Mouse (Mus musculus): ENCODE measurements around the gene Idh2. TPM values are rescaled to one million over a fixed set of nuclear protein-coding genes. Genes with fewer than 3 reads are reported as not detected.

The Idh2 gene
- polyA plus RNA-seq, 1 experiment from 2014 or later: 403 TPM

DNA sequence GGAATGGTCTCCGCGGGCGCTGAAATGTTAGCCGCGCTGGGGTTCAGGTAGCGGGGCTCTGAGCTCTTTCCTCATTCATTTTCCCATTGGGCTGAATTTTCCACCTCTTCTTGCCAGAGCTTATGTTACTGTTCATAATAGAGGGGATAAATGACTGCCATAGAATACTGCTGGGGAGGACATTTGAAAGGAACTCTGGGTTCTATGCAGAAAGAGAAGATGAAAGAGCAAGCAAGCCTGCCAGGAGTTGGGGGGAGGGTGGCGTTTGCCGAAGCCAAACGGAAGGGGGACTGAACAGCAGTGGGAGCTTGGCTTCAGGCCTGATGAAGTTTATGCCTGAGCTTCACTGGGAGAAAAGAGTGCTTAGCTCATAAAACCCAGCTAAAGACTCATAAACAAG is 34.2 kb upstream of the Idh2 start:
- Histone ChIP-seq H3K4me1 (replicated peaks; ENCODE audit: control insufficient read depth, insufficient read depth, low read length) (no peaks in the 10 kb centered on the region), H3K4me3 (ENCODE audit: low read depth, low read length) (no peak overlapping the region), H3K27me3 (ENCODE audit: control insufficient read depth, insufficient read depth, low read length) (no peaks in the 10 kb centered on the region), H3K9ac (ENCODE audit: low read length) (no peak overlapping the region), H3K36me3 (ENCODE audit: control insufficient read depth, insufficient read depth, low read length) (no peaks in the 10 kb centered on the region), H3K27ac (ENCODE audit: low read depth, low read length) (no peak overlapping the region), H3K4me2 (ENCODE audit: low read depth, low read length, severe bottlenecking) (no peak overlapping the region), H3K9me3 (ENCODE audit: control insufficient read depth, low read length) (no peaks in the 10 kb centered on the region)
- 64% methylated on average over 9 of the region's 9 CpGs for WGBS
- ATAC-seq (replicated peaks; ENCODE audit: low FRiP score) (no peak), DNase-seq (ENCODE audit: low spot score) (no peak)

GRCm38 (mm10) chr7:80146077-80146476 is 30.9 kb upstream of the Idh2 start:
- ATAC-seq (replicated peaks; ENCODE audit: low FRiP score) (no peak), DNase-seq (ENCODE audit: low spot score) (no peak)
- Histone ChIP-seq H3K27ac (ENCODE audit: low read depth, low read length) (no peak overlapping the region), H3K9ac (ENCODE audit: low read length) (no peak overlapping the region), H3K4me1 (replicated peaks; ENCODE audit: control insufficient read depth, insufficient read depth, low read length) (no peaks in the 10 kb centered on the region; the same call in none of the 2 replicates), H3K4me3 (ENCODE audit: low read depth, low read length) (no peak overlapping the region), H3K4me2 (ENCODE audit: low read depth, low read length, severe bottlenecking) (no peak overlapping the region), H3K36me3 (ENCODE audit: control insufficient read depth, insufficient read depth, low read length) (no peaks in the 10 kb centered on the region), H3K9me3 (ENCODE audit: control insufficient read depth, low read length) (no peaks in the 10 kb centered on the region), H3K27me3 (ENCODE audit: control insufficient read depth, insufficient read depth, low read length) (no peaks in the 10 kb centered on the region)
- WGBS: 90% methylated on average over 8 of the region's 8 CpGs

GRCm38 (mm10) chr7:80144695-80145094 is 29.5 kb upstream of the Idh2 start:
- WGBS: 87% methylated on average over 7 of the region's 7 CpGs
- no peaks in the 10 kb centered on the region for H3K9me3 ChIP-seq (ENCODE audit: control insufficient read depth, low read length)
- no peaks in the 10 kb centered on the region for H3K36me3 ChIP-seq (ENCODE audit: control insufficient read depth, insufficient read depth, low read length)
- peaks cover 2% of the 10 kb centered on the region for H3K4me1 ChIP-seq (replicated peaks; ENCODE audit: control insufficient read depth, insufficient read depth, low read length)
- DNase-seq (ENCODE audit: low spot score): no peak
- no peak for ATAC-seq (replicated peaks; ENCODE audit: low FRiP score)
- H3K9ac ChIP-seq (ENCODE audit: low read length): no peak overlapping the region
- no peak overlapping the region for H3K27ac ChIP-seq (ENCODE audit: low read depth, low read length)
- H3K27me3 ChIP-seq (ENCODE audit: control insufficient read depth, insufficient read depth, low read length): no peaks in the 10 kb centered on the region
- H3K4me3 ChIP-seq (ENCODE audit: low read depth, low read length): no peak overlapping the region
- no peak overlapping the region for H3K4me2 ChIP-seq (ENCODE audit: low read depth, low read length, severe bottlenecking)

DNA sequence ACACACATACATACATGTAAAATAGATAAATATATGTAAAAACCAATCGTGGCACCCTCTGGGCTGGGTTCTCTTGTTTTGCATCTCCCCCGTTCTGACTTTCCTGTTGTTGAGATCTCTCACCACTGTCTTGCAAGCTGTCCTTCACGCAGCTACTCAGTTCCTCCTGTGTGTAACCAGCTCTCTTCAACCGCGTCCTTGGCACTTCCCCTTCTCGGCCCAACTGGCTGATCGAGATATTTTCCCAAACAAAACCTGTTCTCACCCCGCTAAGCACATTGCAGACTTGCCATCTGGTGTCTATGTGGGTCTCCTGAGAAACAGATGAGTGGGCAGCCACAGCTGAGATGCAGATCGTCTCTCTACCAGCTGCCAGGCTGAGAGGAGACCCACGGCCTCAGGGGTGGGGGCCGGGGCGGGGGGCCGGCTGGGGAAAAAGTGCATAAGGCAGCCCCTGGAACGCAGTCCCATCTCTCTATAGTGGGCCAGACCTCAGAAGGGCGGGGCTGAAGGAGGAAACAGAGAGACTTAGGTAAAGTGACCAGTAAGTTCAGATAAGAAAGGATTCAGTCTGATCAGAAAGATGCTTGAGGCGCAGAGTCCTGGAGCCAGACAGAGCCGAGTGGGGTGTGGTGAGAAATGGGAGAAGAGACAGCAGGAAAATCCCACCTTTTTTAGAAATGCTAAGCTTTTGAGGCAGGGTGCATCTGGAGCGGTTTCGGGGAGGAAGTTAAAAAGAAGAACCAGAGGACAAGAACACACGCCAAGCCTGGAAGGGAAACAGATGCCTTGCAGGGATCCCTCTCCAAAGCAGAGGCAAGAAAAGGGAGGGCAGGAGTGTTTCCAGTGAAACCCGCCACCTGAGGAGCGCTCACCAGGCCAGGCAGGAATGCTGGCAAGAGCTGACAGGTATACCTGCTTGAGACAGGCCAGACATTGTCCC is 28.4 kb upstream of the Idh2 start:
- Histone ChIP-seq H3K9me3 (ENCODE audit: control insufficient read depth, low read length) (no peaks in the 10 kb centered on the region), H3K27me3 (ENCODE audit: control insufficient read depth, insufficient read depth, low read length) (no peaks in the 10 kb centered on the region), H3K36me3 (ENCODE audit: control insufficient read depth, insufficient read depth, low read length) (no peaks in the 10 kb centered on the region), H3K9ac (ENCODE audit: low read length) (no peak overlapping the region), H3K4me1 (replicated peaks; ENCODE audit: control insufficient read depth, insufficient read depth, low read length) (peaks cover 2% of the 10 kb centered on the region), H3K4me2 (ENCODE audit: low read depth, low read length, severe bottlenecking) (no peak overlapping the region), H3K4me3 (ENCODE audit: low read depth, low read length) (no peak overlapping the region), H3K27ac (ENCODE audit: low read depth, low read length) (no peak overlapping the region)
- no peak for DNase-seq (ENCODE audit: low spot score)
- 56% methylated on average over 22 of the region's 22 CpGs for WGBS
- ATAC-seq (replicated peaks; ENCODE audit: low FRiP score): 0 out of 2 replicates have a peak, but pooled peaks have one; percentile 36

- peak; percentile 72; the same call in 1 of the 2 replicates for ATAC-seq (replicated peaks; ENCODE audit: low FRiP score)
- DNase-seq (ENCODE audit: low spot score): peak; percentile 87
- no peaks in the 10 kb centered on the region for H3K27me3 ChIP-seq (ENCODE audit: control insufficient read depth, insufficient read depth, low read length)
- H3K27ac ChIP-seq (ENCODE audit: low read depth, low read length): no peak overlapping the region
- no peaks in the 10 kb centered on the region; the same call in 1 of the 2 replicates for H3K9me3 ChIP-seq (ENCODE audit: control insufficient read depth, low read length)
- no peak overlapping the region for H3K4me3 ChIP-seq (ENCODE audit: low read depth, low read length)
- no peak overlapping the region for H3K4me2 ChIP-seq (ENCODE audit: low read depth, low read length, severe bottlenecking)
- 15% methylated on average over 9 of the region's 9 CpGs for WGBS
- peaks cover 2% of the 10 kb centered on the region for H3K4me1 ChIP-seq (replicated peaks; ENCODE audit: control insufficient read depth, insufficient read depth, low read length)
- H3K9ac ChIP-seq (ENCODE audit: low read length): no peak overlapping the region
- H3K36me3 ChIP-seq (ENCODE audit: control insufficient read depth, insufficient read depth, low read length): no peaks in the 10 kb centered on the region
Measured at GRCm38 (mm10) chr7:80140815-80141214, 25.6 kb upstream of the Idh2 start.

DNA sequence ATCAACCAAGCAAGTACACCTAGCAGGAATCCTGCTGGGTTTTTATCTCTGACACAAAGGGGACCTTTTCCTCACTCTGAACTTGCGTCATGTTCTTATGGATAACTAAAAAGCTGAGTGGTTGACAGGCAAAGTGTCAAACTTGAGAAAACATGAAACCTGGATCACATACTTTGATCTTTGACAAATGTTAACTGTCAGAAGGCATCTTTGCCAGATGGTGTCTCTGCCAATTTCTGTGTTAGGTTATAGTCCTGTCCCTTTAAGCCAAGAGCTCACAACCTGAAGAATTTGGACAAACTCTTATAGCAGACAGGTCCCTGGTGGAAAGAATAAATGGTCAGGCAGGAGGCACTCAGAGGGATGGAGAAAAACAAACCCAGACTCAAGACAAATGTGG is 23.2 kb upstream of the Idh2 start:
- no peak overlapping the region for H3K4me3 ChIP-seq (ENCODE audit: low read depth, low read length)
- no peaks in the 10 kb centered on the region for H3K36me3 ChIP-seq (ENCODE audit: control insufficient read depth, insufficient read depth, low read length)
- ATAC-seq (replicated peaks; ENCODE audit: low FRiP score) (no peak), DNase-seq (ENCODE audit: low spot score) (no peak)
- WGBS: 83% methylated on average over 1 of the region's 1 CpGs
- H3K27me3 ChIP-seq (ENCODE audit: control insufficient read depth, insufficient read depth, low read length): no peaks in the 10 kb centered on the region
- H3K4me2 ChIP-seq (ENCODE audit: low read depth, low read length, severe bottlenecking): no peak overlapping the region
- H3K4me1 ChIP-seq (replicated peaks; ENCODE audit: control insufficient read depth, insufficient read depth, low read length): peaks cover 2% of the 10 kb centered on the region
- H3K9me3 ChIP-seq (ENCODE audit: control insufficient read depth, low read length): no peaks in the 10 kb centered on the region; the same call in 1 of the 2 replicates
- H3K27ac ChIP-seq (ENCODE audit: low read depth, low read length): no peak overlapping the region
- H3K9ac ChIP-seq (ENCODE audit: low read length): no peak overlapping the region

GRCm38 (mm10) chr7:80135173-80135532 is 20.0 kb upstream of the Idh2 start:
- DNase-seq (ENCODE audit: low spot score) (no peak), ATAC-seq (replicated peaks; ENCODE audit: low FRiP score) (no peak)
- no peak overlapping the region for H3K9ac ChIP-seq (ENCODE audit: low read length)
- no peaks in the 10 kb centered on the region for H3K27me3 ChIP-seq (ENCODE audit: control insufficient read depth, insufficient read depth, low read length)
- H3K9me3 ChIP-seq (ENCODE audit: control insufficient read depth, low read length): no peaks in the 10 kb centered on the region; the same call in 1 of the 2 replicates
- no peak overlapping the region for H3K4me3 ChIP-seq (ENCODE audit: low read depth, low read length)
- H3K4me2 ChIP-seq (ENCODE audit: low read depth, low read length, severe bottlenecking): no peak overlapping the region
- WGBS: 100% methylated on average over 1 of the region's 1 CpGs
- H3K27ac ChIP-seq (ENCODE audit: low read depth, low read length): no peak overlapping the region
- H3K4me1 ChIP-seq (replicated peaks; ENCODE audit: control insufficient read depth, insufficient read depth, low read length): no peaks in the 10 kb centered on the region
- no peaks in the 10 kb centered on the region for H3K36me3 ChIP-seq (ENCODE audit: control insufficient read depth, insufficient read depth, low read length)

GRCm38 (mm10) chr7:80134454-80135172 is 19.4 kb upstream of the Idh2 start:
- 61% methylated on average over 8 of the region's 8 CpGs for WGBS
- DNase-seq (ENCODE audit: low spot score) (no peak), ATAC-seq (replicated peaks; ENCODE audit: low FRiP score) (no peak)
- Histone ChIP-seq H3K9me3 (ENCODE audit: control insufficient read depth, low read length) (no peaks in the 10 kb centered on the region; the same call in 1 of the 2 replicates), H3K4me1 (replicated peaks; ENCODE audit: control insufficient read depth, insufficient read depth, low read length) (no peaks in the 10 kb centered on the region), H3K4me2 (ENCODE audit: low read depth, low read length, severe bottlenecking) (no peak overlapping the region), H3K36me3 (ENCODE audit: control insufficient read depth, insufficient read depth, low read length) (no peaks in the 10 kb centered on the region), H3K9ac (ENCODE audit: low read length) (no peak overlapping the region), H3K27me3 (ENCODE audit: control insufficient read depth, insufficient read depth, low read length) (no peaks in the 10 kb centered on the region), H3K4me3 (ENCODE audit: low read depth, low read length) (no peak overlapping the region), H3K27ac (ENCODE audit: low read depth, low read length) (no peak overlapping the region)
